Mouse (Mus musculus): Measurements from ENCODE around the gene Zscan4b.
"Not testable (repeated sequence)": the region's sequence is repeated elsewhere in the genome, so short reads cannot be mapped to it uniquely, and the experiment has no call there.

The Zscan4b gene

GRCm38 (mm10) chr7:10904950-10905349, at the start of gene Zscan4b:
Gene Zscan4b (minus strand): TSS chr7:10905050.
- not testable (repeated sequence) for DNase-seq (ENCODE audit: low spot score in 2 of 2)

All from urinary bladder, postnatal 36 days (tissue).